11 mouse cellular contexts compared by ENCODE assay signal in the genomic region with DNA sequence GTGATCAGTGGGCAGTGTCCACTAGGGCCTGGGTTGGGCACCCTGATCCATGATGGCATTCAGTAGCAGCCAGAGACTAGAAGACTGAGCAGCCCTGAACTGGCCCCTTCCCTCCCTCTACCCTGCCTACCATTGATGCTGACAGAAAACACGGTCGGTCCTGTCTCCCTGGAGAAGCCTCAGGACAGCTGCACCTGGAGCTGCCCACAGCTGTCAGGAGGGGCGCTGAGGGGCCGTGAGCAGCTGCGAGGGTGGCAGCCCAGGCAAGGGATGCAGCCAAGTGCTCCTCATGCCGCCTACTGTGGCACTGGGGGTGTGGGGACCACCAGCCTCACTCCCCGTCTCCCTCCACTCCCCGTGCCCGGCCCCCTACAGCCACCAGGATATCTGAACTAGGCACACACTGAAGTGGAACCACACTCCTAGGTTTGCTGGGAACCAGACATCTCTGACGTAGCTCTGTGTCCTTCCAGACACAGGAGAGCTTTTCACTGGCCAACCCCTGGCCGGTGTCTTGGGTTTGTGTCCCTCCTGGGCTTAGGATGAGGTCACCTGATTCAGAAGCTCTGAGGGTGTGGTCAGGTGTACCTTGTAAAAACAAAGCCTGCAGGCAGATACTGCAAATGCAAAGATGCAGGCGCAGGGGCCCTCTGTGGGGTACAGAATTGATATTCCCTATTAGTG.
DNase-seq lines count a peak whose midpoint lies in the region; ATAC-seq and TF ChIP-seq lines count a peak whose summit lies in the region.
"Had no signal": no experiment of that assay in that cellular context is flagged by ENCODE, and none has a peak within 500 bp of the region (broad histone marks: within the 10 kb centered on the region; RNA-seq: fewer than 3 reads in every experiment).

No protein-coding gene starts in this region.

- peaks cover 48% of the 10 kb centered on the region for H3K36me3 ChIP-seq in forebrain, embryonic 10.5 days (replicated peaks)
- H3K36me3 ChIP-seq in forebrain, embryonic 15.5 days, result no peaks in the 10 kb centered on the region
- H3K36me3 ChIP-seq in midbrain, embryonic 10.5 days, result peaks cover 40% of the 10 kb centered on the region
- no peaks in the 10 kb centered on the region for H3K36me3 ChIP-seq in midbrain, embryonic 15.5 days (replicated peaks)
- no peaks in the 10 kb centered on the region for H3K36me3 ChIP-seq in hindbrain, postnatal 0 days (ENCODE audit: insufficient read depth, low read length)
- H3K36me3 ChIP-seq: liver, embryonic 15.5 days had no signal

- TF ChIP-seq CTCF in hindbrain, postnatal 0 days (IDR thresholded peaks at IDR 0.05; ENCODE audit: low read depth), result no peak
- no peak for TF ChIP-seq CTCF in olfactory bulb, adult 2 months (IDR thresholded peaks at IDR 0.05; ENCODE audit: insufficient read depth, low read depth, low read length)

- DNase-seq in forebrain, embryonic 10.5 days (ENCODE audit: extremely low spot score, low spot score), result no peak
- no peak for DNase-seq in midbrain, embryonic 10.5 days (ENCODE audit: low spot score)
- DNase-seq in hindbrain, postnatal 0 days (ENCODE audit: low spot score), result no peak
- DNase-seq in spleen, postnatal 36 days (ENCODE audit: low spot score in 2 of 2), result no peak
- DNase-seq in testis, postnatal 10 days (ENCODE audit: low spot score), result no peak
- DNase-seq: cerebellum, adult 9-11 months; heart, postnatal 14 days had no signal

- no peak for ATAC-seq in forebrain, embryonic 15.5 days (replicated peaks)
- ATAC-seq in midbrain, embryonic 15.5 days (replicated peaks), result no peak
- peak; percentile 68; the same call in 1 of the 2 replicates for ATAC-seq in hindbrain, postnatal 0 days

- H3K9ac ChIP-seq in forebrain, embryonic 15.5 days (replicated peaks), result no peak overlapping the region
- no peak overlapping the region for H3K9ac ChIP-seq in midbrain, embryonic 15.5 days
- H3K9ac ChIP-seq in hindbrain, postnatal 0 days (replicated peaks; ENCODE audit: low read length), result no peak overlapping the region
- H3K9ac ChIP-seq: liver, embryonic 15.5 days had no signal

- H3K9me3 ChIP-seq in forebrain, embryonic 10.5 days, result no peaks in the 10 kb centered on the region
- H3K9me3 ChIP-seq in forebrain, embryonic 15.5 days, result no peaks in the 10 kb centered on the region
- H3K9me3 ChIP-seq in midbrain, embryonic 10.5 days (replicated peaks), result no peaks in the 10 kb centered on the region
- H3K9me3 ChIP-seq in midbrain, embryonic 15.5 days, result no peaks in the 10 kb centered on the region
- no peaks in the 10 kb centered on the region for H3K9me3 ChIP-seq in hindbrain, postnatal 0 days (ENCODE audit: low read length)
- H3K9me3 ChIP-seq: liver, embryonic 15.5 days had no signal

- TF ChIP-seq POLR2A in olfactory bulb, adult 2 months (IDR thresholded peaks at IDR 0.05; ENCODE audit: insufficient read depth, low read depth, low read length), result no peak

- H3K4me3 ChIP-seq in forebrain, embryonic 10.5 days, result no peak overlapping the region
- no peak overlapping the region for H3K4me3 ChIP-seq in forebrain, embryonic 15.5 days
- H3K4me3 ChIP-seq in midbrain, embryonic 10.5 days, result no peak overlapping the region
- H3K4me3 ChIP-seq in midbrain, embryonic 15.5 days, result no peak overlapping the region
- H3K4me3 ChIP-seq in hindbrain, postnatal 0 days (ENCODE audit: low read length), result no peak overlapping the region
- no peak overlapping the region for H3K4me3 ChIP-seq in olfactory bulb, adult 2 months (ENCODE audit: insufficient read depth, low read depth, low read length)
- H3K4me3 ChIP-seq: liver, embryonic 15.5 days had no signal

- H3K27me3 ChIP-seq in forebrain, embryonic 10.5 days (ENCODE audit: poor library complexity, severe bottlenecking), result no peaks in the 10 kb centered on the region
- H3K27me3 ChIP-seq in forebrain, embryonic 15.5 days, result no peaks in the 10 kb centered on the region
- H3K27me3 ChIP-seq in midbrain, embryonic 10.5 days (ENCODE audit: low read depth, poor library complexity, severe bottlenecking), result no peaks in the 10 kb centered on the region
- no peaks in the 10 kb centered on the region for H3K27me3 ChIP-seq in midbrain, embryonic 15.5 days (replicated peaks)
- H3K27me3 ChIP-seq in hindbrain, postnatal 0 days (ENCODE audit: insufficient read depth, low read length), result no peaks in the 10 kb centered on the region
- H3K27me3 ChIP-seq: liver, embryonic 15.5 days had no signal

- peaks cover 18% of the 10 kb centered on the region; the same call in 1 of the 2 replicates for H3K4me1 ChIP-seq in forebrain, embryonic 10.5 days
- H3K4me1 ChIP-seq in forebrain, embryonic 15.5 days, result no peaks in the 10 kb centered on the region
- peaks cover 11% of the 10 kb centered on the region for H3K4me1 ChIP-seq in midbrain, embryonic 10.5 days
- no peaks in the 10 kb centered on the region for H3K4me1 ChIP-seq in midbrain, embryonic 15.5 days
- H3K4me1 ChIP-seq in hindbrain, postnatal 0 days (ENCODE audit: insufficient read depth, low read length), result no peaks in the 10 kb centered on the region
- H3K4me1 ChIP-seq in olfactory bulb, adult 2 months (ENCODE audit: control insufficient read depth, insufficient read depth, low read length), result peaks cover 31% of the 10 kb centered on the region
- H3K4me1 ChIP-seq: liver, embryonic 15.5 days had no signal

- peak overlapping the region; percentile 27 for H3K27ac ChIP-seq in forebrain, embryonic 10.5 days
- no peak overlapping the region for H3K27ac ChIP-seq in forebrain, embryonic 15.5 days (replicated peaks)
- peak overlapping the region; percentile 19; the same call in 1 of the 2 replicates for H3K27ac ChIP-seq in midbrain, embryonic 10.5 days (replicated peaks)
- H3K27ac ChIP-seq in midbrain, embryonic 15.5 days, result no peak overlapping the region
- H3K27ac ChIP-seq in hindbrain, postnatal 0 days, result peak overlapping the region; percentile 54
- H3K27ac ChIP-seq in olfactory bulb, adult 2 months (ENCODE audit: insufficient read depth, low read depth, low read length), result peak overlapping the region; percentile 31; the same call in 1 of the 2 replicates
- H3K27ac ChIP-seq: liver, embryonic 15.5 days had no signal

- WGBS in forebrain, embryonic 10.5 days, result 88% methylated on average over 12 of the region's 12 CpGs
- WGBS in forebrain, embryonic 15.5 days, result 81% methylated on average over 12 of the region's 12 CpGs
- 79% methylated on average over 12 of the region's 12 CpGs for WGBS in midbrain, embryonic 10.5 days
- WGBS in midbrain, embryonic 15.5 days, result 71% methylated on average over 12 of the region's 12 CpGs
- WGBS in hindbrain, postnatal 0 days, result 65% methylated on average over 12 of the region's 12 CpGs
- WGBS in olfactory bulb, adult 2 months, result 54% methylated on average over 12 of the region's 12 CpGs

- H3K4me2 ChIP-seq in forebrain, embryonic 15.5 days (replicated peaks), result no peak overlapping the region
- no peak overlapping the region for H3K4me2 ChIP-seq in midbrain, embryonic 15.5 days
- H3K4me2 ChIP-seq in hindbrain, postnatal 0 days (ENCODE audit: low read depth, low read length), result no peak overlapping the region
- H3K4me2 ChIP-seq: liver, embryonic 15.5 days had no signal

Comparison
In these comparisons a context has a peak if more than half of its experiments do, and no peak if none do; other contexts are left out.
1. H3K27ac ChIP-seq: peak in forebrain, embryonic 10.5 days (single experiment), midbrain, embryonic 10.5 days (single experiment), hindbrain, postnatal 0 days (single experiment) and olfactory bulb, adult 2 months (single experiment); none in forebrain, embryonic 15.5 days (single experiment) and midbrain, embryonic 15.5 days (single experiment).